Mouse (Mus musculus) frontal cortex, postnatal 36 days (tissue): ENCODE data around the gene Fkbpl.

ENCODE experiments used
- DNase-seq, 2 experiments: peaks; one replicate each; pipeline ENCODE4 v3.0.0; 2022; ENCODE audit warnings: low spot score in 2 of 2

The Fkbpl gene

DNA sequence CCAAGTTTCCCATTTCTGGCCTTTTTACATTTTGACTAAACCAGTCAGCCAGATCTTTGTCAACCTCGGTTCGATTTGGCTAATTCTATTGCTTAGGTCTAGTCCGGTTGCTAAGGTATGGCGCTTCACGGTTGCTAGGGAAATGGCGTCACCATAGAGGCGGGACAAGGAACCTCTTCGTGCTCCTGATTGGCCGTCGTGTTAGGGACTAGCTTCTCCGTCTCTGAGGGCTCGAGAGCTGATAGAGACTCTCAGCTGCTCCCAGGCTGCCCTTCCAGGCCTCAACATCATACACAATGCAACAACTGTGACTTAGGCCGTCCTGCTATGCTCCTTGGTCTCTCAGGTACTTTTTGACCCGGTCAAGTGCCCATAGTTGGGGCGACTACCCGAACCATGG lies at the start of gene Fkbpl:
Gene Fkbpl (plus strand): TSS at position 157 of the 400 bp plus-strand sequence.
- DNase-seq: peak; percentile 96 to 98

DNA sequence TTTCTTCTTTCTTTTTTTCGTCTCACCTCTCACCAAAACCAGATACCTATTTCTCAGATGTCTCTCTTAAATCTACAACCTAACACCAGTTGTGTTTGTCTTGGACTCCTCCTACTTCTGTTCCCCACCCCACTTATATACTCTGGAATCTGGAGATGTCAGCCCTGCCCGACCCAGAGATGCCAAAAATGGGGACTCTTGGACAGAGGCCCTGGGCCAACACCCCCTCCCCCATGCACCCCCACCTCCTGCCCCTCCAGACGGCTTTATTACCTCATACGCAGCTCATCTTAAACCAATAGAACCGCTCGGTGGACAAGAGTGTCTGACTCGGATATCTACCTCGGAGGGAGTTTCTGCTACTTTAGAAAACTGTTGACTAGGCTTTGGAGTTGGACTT lies 48.5 kb upstream of the Fkbpl start:
- no peak for DNase-seq

DNA sequence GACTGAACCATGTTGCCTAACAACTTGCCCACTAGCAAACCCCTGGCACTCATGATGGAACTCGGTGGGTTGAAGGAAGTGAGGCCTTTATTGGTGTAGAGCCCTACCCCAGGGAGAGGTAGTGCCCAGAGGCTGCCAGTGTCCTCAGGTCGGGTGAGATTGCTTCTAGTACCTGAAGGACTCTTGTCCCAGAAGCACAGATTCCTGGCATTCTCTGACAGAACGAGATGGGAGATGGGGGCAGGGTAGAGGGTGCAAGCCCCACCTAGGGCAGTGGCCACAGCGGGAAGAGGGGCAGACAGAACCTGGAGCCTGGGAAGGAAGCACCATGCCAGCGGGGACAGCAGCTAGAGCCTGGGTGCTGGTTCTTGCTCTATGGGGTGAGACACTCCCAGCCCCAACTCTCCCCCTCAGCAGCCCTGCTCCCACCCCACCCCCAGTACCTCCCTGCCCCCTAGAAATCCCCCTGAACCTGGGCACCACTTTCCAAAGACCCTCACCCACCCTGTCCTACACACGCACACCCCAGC lies 46.9 kb upstream of the Fkbpl start, which contains the start of gene Ager:
Gene Ager (plus strand): TSS at position 297 of the 530 bp plus-strand sequence.
- no peak for DNase-seq

DNA sequence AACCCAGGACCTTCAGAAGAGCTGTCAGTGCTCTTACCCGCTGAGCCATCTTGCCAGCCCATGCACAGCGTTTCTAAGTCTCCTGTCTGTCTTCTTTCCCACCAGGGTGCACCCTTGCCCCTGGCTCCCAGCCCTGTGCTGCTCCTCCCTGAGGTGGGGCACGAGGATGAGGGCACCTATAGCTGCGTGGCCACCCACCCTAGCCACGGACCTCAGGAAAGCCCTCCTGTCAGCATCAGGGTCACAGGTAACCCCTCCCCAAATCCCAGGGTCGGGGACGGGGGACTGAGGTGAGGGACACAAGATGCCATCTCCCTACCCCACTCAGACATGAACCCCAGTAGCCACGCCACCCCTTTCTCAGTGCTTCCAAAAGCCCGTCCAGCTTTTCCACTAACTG lies 44.7 kb upstream of the Fkbpl start:
- no peak for DNase-seq

DNA sequence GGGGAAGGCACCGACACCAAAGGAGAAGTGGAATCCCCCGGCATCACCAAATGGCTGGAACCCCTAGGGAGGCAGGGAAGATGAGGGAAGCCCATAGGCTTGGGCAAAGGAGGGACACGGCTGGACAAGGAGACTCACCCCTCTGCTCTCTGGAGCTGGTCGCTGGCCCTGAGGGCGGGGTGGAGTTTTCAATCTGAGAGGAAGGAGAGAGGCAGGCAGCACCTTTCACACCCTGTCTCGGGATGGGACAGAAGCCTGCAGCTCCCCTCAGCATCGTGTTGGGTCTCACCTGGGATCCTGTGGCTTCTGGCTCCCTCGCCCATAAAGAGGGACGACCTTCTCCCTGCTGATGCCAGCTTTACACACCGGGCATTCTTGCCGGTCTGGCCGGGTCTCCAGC lies 42.8 kb upstream of the Fkbpl start:
- DNase-seq: no peak

DNA sequence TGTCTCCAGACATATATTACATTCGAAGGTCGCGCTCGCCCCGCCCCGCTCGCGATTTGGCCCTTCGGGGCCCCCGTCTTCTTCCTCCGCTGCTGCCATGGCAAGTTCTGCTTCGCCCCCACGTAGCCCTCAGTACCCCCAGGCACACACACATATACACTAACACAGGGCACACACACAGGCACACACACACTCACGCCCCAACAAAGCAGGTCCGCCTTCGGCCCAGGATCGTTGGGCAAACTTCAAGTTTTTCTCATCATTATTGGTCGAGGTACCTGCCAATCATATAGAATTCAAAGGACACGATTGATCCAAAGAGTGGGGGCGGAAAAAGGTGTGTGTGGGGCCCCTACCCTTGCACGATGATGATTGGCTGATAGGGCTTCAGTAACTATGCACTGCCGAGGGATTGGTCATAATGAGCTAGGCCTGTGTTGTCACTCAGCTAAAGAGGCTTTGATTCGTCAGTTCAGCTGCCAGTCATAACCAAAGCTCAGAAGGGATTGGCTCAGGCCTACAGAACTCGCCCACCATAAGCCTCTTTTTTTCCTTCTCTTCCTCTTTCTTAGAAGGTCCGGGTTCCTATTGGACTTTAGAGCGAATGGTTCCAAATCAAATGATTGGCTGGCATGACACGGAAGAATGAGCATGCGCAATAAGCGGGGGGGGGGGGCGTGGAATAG lies 41.0 kb upstream of the Fkbpl start, which contains the start of gene Rnf5:
Gene Rnf5 (minus strand): TSS at position 316 of the 686 bp plus-strand sequence.
- peak; percentile 98 to 100 for DNase-seq

DNA sequence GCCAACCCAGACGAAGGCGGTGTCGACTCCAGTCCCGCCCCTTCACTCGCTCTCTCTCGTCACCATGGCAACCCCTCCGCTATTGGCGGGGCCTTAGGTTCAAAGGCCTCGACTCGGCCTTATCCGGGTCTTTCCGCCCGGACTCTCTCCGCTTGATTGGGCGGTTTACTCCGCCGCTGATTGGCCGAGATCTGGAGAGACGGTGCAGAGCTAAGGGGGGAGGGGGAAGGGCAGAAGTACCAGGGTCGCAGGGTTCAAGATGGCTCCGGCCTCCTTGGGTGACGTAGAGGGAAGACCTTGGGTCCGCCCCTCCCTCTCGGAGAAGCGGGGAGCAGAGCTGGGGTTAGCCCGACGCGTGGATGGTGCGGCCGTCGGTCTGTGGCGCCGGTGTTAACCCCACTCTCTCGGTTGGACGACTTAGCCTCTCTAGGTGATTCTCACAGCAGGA lies 40.5 kb upstream of the Fkbpl start, which contains the start of gene Agpat1:
Gene Agpat1 (plus strand): TSS at position 202 of the 448 bp plus-strand sequence.
- peak; percentile 95 to 98 for DNase-seq

DNA sequence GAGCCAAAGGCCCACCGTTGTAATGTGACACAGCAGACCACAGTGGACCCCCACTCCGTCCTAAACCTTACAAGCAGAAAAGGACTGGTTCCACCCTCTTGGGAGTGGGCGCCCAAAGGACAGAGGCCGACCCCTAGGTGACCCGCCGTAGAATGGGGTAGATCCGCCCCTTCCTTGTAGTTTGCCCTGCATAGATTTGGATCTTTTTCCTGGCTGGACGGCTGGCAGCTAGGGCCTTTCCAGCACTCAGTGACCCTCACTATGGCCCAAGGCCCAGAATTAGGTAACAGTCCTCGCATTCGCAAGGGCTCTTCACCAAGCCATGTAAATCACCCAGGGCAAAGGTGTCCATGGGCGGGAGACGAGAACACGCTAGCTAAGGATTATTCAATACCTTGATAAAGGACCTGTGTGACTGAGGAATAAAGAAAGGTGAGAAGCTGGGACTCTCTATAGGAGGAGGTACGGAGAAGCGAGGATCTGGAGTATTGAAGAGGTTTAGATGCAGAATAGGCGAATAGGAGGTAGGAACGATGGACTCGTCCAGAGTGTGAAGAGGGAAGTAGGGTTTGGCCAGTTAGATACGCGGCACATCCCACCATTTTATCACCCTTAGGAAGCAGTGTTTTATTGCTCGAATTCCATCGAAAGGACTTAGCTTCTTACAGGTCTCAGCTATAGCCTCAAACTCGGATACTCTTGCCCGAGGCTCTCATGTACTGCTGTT lies 39.9 kb upstream of the Fkbpl start:
- peak in 1 of 2 experiments; percentile 43 for DNase-seq

- DNase-seq: peak; percentile 97 to 98
Observed at GRCm38 (mm10) chr17:34605609-34606008, 39.0 kb upstream of the Fkbpl start.

- no peak for DNase-seq
Observed at GRCm38 (mm10) chr17:34606186-34607039, 38.2 kb upstream of the Fkbpl start.

GRCm38 (mm10) chr17:34607997-34608396 lies 36.6 kb upstream of the Fkbpl start:
- DNase-seq: no peak

GRCm38 (mm10) chr17:34611050-34611449 lies 33.5 kb upstream of the Fkbpl start:
- no peak for DNase-seq

DNA sequence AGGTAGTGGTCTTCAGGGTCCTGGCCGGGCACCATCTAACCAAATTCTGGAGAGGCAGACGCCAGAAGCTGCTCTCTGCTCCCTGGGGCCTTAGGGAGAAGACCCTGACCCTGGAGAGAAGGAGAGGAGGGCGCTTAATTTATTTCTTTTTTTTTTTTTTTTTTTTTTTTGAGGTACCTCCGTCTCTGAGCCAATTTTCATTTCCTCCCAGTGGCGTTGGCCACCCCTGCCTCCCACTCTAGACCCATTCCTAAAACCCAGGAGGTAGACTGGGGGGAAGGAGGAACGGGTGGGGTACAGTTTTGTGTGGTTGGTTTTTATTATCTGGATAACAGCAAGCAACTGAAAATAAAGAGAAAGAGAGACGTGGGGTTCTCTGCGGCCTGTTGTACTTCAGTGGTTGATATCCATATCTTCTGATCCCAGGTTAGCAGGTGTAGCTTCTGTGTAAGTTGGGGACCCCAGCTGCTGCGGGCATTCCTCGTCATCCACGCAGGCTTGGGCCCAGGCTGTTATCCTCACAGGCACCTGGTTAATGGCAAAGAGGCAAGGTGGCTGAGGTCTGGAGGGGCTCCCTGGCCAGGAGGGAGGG lies 31.4 kb upstream of the Fkbpl start:
- DNase-seq: no peak

DNA sequence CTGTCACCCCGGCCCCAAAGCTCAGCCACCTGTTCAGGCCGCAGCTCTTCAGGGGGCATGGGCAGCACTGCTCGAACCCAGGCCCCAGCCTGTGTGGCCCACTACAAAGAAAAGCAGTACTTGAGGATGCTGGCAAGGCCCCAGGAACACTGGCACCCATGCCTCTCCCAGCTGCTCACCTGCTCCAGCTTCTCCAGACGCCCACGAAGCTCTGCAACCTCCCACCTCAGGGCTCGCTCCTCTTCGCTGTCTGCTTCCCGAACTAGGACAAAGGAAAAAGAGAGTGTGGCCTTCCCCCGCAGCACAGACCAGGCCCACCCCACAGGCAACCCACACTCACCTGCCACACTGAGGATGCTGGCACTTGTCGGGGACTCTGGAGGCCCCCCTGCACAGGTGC lies 30.7 kb upstream of the Fkbpl start:
- DNase-seq: no peak

- no peak for DNase-seq
Observed at GRCm38 (mm10) chr17:34615871-34616270, 28.7 kb upstream of the Fkbpl start, which contains the start of gene Egfl8. TSS of gene Egfl8 (minus strand) at chr17:34615971.

DNA sequence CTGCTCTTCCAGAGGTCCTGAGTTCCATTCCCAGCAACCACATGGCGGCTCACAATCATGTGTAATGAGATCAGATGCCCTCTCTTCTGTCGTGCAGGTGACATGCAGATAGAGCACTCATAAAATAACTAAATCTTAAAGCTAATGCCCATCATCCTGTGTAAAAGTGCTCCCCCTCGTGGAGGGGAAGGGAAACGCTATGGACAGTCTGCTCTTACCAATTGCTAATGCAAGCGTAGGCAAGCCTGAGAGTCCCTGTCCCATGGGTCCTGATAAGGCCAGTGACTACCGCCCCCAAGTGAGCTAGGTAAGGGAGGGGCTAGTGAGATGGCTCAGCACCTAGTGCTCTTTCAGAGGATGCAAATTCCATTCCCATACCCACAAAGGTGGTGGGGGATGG lies 25.6 kb upstream of the Fkbpl start:
- peak in 1 of 2 experiments; percentile 77 for DNase-seq

- DNase-seq: no peak
Observed at GRCm38 (mm10) chr17:34621006-34621405, 23.6 kb upstream of the Fkbpl start.

GRCm38 (mm10) chr17:34623161-34623560 lies 21.4 kb upstream of the Fkbpl start:
- DNase-seq: no peak

- DNase-seq: no peak
Observed at GRCm38 (mm10) chr17:34624981-34625380, 19.6 kb upstream of the Fkbpl start.

- DNase-seq: no peak
Observed at GRCm38 (mm10) chr17:34626062-34626772, 18.3 kb upstream of the Fkbpl start.

DNA sequence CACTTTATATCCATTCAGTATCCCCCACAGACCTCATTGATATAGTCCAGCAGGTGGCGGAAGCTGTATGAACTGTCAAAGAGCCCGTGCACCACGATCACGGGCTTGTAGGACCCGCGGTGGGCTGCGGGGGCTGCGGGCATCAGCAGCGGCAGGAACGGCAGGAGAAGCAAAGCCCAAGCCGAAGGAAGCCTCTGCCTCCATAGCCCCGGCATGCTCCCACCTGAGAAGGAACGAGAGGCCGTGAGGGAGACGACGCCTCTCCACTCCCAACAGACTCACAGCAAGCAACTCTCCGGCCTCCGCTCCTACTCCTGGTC lies 17.8 kb upstream of the Fkbpl start:
- no peak for DNase-seq
